Mouse (Mus musculus) liver, adult 10 weeks (tissue): ENCODE results near the gene Vim. TPM values are rescaled to one million over a fixed set of nuclear protein-coding genes. Genes with fewer than 3 reads are reported as not detected.

Experiments
- polyA plus RNA-seq: library from polyadenylated mRNA; stranded (reverse); fragments of 350-450 nt; fragmentation: Illumina TruSeq; extraction: RNeasy Lipid Tissue Mini Kit (QIAGEN cat#74804); gene quantifications from one replicate; pipeline ENCODE4 v1.2.3, GENCODE M21; 2014; ENCODE audit warnings: low read depth, low replicate concordance

The Vim gene
- 11.8 TPM for polyA plus RNA-seq

DNA sequence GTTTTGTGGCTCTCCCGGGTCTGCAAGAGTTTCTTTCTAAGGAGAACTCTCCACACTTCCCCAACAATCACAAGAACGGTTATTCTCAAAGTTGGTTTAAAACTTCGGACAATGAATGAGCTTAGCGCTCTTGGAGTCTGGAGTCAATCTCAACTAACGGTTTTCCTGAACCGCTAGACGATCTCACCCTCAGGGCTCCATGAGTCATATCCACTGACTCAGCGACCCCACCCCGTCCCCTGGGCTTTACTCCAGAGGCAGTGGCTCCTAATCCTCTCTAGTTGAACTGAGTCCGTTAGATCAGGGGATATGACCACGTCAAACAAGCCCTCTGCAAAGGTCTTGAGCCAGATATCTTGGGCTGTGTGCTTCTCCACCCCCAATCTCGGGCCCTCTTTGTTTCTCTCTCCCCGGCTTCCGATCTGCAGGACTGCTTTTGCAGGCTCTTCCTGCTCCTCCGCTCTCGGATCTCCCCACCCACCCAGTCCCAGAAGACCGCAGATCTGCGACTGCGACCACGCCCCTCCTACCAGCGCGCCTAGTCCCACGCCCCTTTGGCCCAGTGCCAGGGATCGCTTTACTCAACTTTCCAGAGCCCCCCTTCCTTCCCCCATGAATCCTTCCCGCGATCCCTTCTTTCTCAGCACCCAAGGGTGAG, at the start of gene Vim:
TSS of gene Vim (plus strand) at position 520 of the 658 bp plus-strand sequence.

DNA sequence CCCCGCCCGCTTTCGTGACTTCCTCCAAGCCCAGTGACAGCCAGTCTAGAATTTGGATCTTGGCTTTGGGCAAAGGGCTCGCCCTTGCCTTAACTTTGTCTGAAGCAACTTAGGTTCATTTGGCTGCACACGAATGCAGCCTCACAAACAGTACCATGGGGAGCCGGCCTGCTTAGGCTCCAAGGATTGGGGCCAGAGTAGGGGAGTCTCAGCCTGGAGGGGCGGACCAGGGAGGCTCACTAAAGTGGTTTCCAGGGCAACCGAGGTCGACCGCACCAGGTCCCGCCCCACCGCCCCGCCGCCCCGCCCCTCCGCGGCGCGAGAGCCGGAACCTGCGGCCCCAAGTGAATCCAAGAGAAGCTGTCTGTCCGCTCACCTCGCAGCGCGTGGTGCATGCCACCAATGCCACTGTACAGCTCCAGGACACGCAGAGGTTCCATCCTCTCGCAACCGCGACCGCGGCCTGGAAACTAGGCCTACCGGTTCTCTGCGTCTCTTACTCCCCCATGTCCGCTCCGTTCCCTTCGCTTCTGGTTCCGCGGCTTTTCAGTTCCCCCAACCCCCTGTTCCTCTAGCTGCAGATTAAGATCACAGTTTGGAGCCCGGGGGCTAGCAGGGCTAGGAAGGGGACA, 29.4 kb upstream of the Vim start, which contains the start of gene Trdmt1:
TSS of gene Trdmt1 (minus strand) at position 476 of the 632 bp plus-strand sequence.

Other genes starting within 250 kb of the Vim start
- 0.03 TPM for gene Cubn, start 82.1 kb upstream of the Vim start, polyA plus RNA-seq
- 9.0 TPM for gene Trdmt1, start 29.3 kb upstream of the Vim start, polyA plus RNA-seq
- 0.19 TPM for gene St8sia6, start 220.1 kb downstream of the Vim start, polyA plus RNA-seq